Mouse (Mus musculus) CH12.LX (cell line): ENCODE results near the gene Efna3. TPM values are rescaled to one million over a fixed set of nuclear protein-coding genes. Genes with fewer than 3 reads are reported as not detected.

Source experiments
- DNase-seq: peaks from one replicate; pipeline ENCODE4 v3.0.0-alpha.2; 2013; ENCODE audit errors: extremely low read depth
- H3K27ac ChIP-seq: 2 replicates; pipeline ENCODE4 v1.5.1; 2012; ENCODE audit warnings: low read depth, mild to moderate bottlenecking, control low read depth, moderate library complexity; ENCODE audit not compliant: insufficient read depth
- H3K27me3 ChIP-seq: replicated peaks from 2 replicates; pipeline ENCODE3; 2012; ENCODE audit warnings: inconsistent platforms
- H3K36me3 ChIP-seq, 2 experiments: replicated peaks in 1 of 2; 2 replicates each; pipeline versions ENCODE3 to v1.6.1; 2012; ENCODE audit warnings: inconsistent platforms in 1 of 2, low read length in 1 of 2, mild to moderate bottlenecking in 1 of 2, mixed read lengths in 1 of 2, moderate library complexity in 1 of 2; ENCODE audit not compliant: control insufficient read depth in 1 of 2, insufficient read depth in 1 of 2
- H3K4me1 ChIP-seq, 2 experiments: 2 replicates each; pipeline ENCODE4 v1.6.1; 2012; ENCODE audit warnings: inconsistent platforms in 1 of 2, moderate library complexity in 1 of 2; ENCODE audit not compliant: insufficient read depth in 2 of 2, control insufficient read depth in 1 of 2
- H3K4me2 ChIP-seq: 2 replicates; pipeline ENCODE4 v1.6.1; 2012; ENCODE audit warnings: low read depth, mild to moderate bottlenecking, control low read depth; ENCODE audit not compliant: poor library complexity, insufficient read depth, severe bottlenecking
- H3K4me3 ChIP-seq, 3 experiments: fragments of 150-350 bp in 1 of 3; sonication (generic) in 1 of 3; replicated peaks in 1 of 3; 2 replicates each; pipeline versions ENCODE3 to v1.5.1; 2011 to 2012; ENCODE audit warnings: low read depth in 2 of 3, low read length in 2 of 3, mild to moderate bottlenecking in 2 of 3, moderate library complexity in 2 of 3, control low read depth in 1 of 3, improper control_type of control experiment in 1 of 3, inconsistent platforms in 1 of 3, mixed read lengths in 1 of 3; ENCODE audit not compliant: poor library complexity in 1 of 3
- H3K79me2 ChIP-seq: replicated peaks from 2 replicates; pipeline ENCODE4 v1.6.1; 2012; ENCODE audit warnings: mild to moderate bottlenecking, moderate library complexity; ENCODE audit not compliant: control insufficient read depth, poor library complexity, insufficient read depth, severe bottlenecking; ENCODE audit errors: extremely low read depth
- H3K9ac ChIP-seq: 2 replicates; pipeline ENCODE4 v1.6.1; 2012; ENCODE audit warnings: low read depth, mild to moderate bottlenecking, control low read depth, moderate library complexity; ENCODE audit not compliant: insufficient read depth
- H3K9me3 ChIP-seq: replicated peaks from 2 replicates; pipeline ENCODE3; 2012; ENCODE audit warnings: low read length, inconsistent platforms, mixed read lengths
- BHLHE40 ChIP-seq: IDR thresholded peaks from 2 replicates; pipeline ENCODE4 v1.6.1; 2011; ENCODE audit warnings: mild to moderate bottlenecking, low read depth, low read length, improper control_type of control experiment
- CHD1 ChIP-seq: IDR thresholded peaks from 2 replicates; pipeline ENCODE4 v1.6.1; 2012; ENCODE audit warnings: low read depth, low read length, improper control_type of control experiment, inconsistent platforms
- CHD2 ChIP-seq: IDR thresholded peaks from 2 replicates; pipeline ENCODE4 v1.6.1; 2011; ENCODE audit warnings: low read length, improper control_type of control experiment
- CTCF ChIP-seq, 2 experiments: IDR thresholded peaks in 1 of 2; conservative IDR thresholded peaks in 1 of 2; 2 replicates each; pipeline ENCODE4 v1.5.1; 2011 to 2012; ENCODE audit warnings: low read depth in 2 of 2, low read length in 2 of 2, improper control_type of control experiment in 1 of 2, inconsistent platforms in 1 of 2, mild to moderate bottlenecking in 1 of 2, moderate library complexity in 1 of 2
- E2F4 ChIP-seq: IDR thresholded peaks from 2 replicates; pipeline ENCODE4 v1.6.1; 2011; ENCODE audit warnings: low read depth, low read length, improper control_type of control experiment; ENCODE audit not compliant: insufficient replicate concordance
- ELF1 ChIP-seq: IDR thresholded peaks from 2 replicates; pipeline ENCODE4 v1.6.1; 2014; ENCODE audit warnings: low read depth, mild to moderate bottlenecking, inconsistent platforms, low read length, improper control_type of control experiment
- EP300 ChIP-seq: IDR thresholded peaks from 2 replicates; pipeline ENCODE4 v1.6.1; 2011; ENCODE audit warnings: low read length, improper control_type of control experiment
- ETS1 ChIP-seq: conservative IDR thresholded peaks from 2 replicates; pipeline ENCODE4 v1.6.1; 2012; ENCODE audit warnings: low read depth, mild to moderate bottlenecking, inconsistent platforms, low read length, improper control_type of control experiment, moderate library complexity
- GABPA ChIP-seq: IDR thresholded peaks from 2 replicates; pipeline ENCODE4 v1.6.1; 2012; ENCODE audit warnings: low read depth, low read length, improper control_type of control experiment, inconsistent platforms; ENCODE audit not compliant: insufficient replicate concordance
- HCFC1 ChIP-seq: IDR thresholded peaks from 2 replicates; pipeline ENCODE4 v1.6.1; 2012; ENCODE audit warnings: low read depth, mild to moderate bottlenecking, inconsistent platforms, low read length, improper control_type of control experiment
- IRF4 ChIP-seq: IDR thresholded peaks from 2 replicates; pipeline ENCODE4 v1.6.1; 2014; ENCODE audit warnings: low read depth, mild to moderate bottlenecking, inconsistent platforms, low read length, improper control_type of control experiment
- JUN ChIP-seq: IDR thresholded peaks from 2 replicates; pipeline ENCODE4 v1.6.1; 2011; ENCODE audit warnings: low read depth, mild to moderate bottlenecking, low read length, improper control_type of control experiment, moderate library complexity; ENCODE audit not compliant: insufficient read depth
- JUND ChIP-seq: conservative IDR thresholded peaks from 2 replicates; pipeline ENCODE4 v1.6.1; 2011; ENCODE audit warnings: low read depth, low read length, improper control_type of control experiment
- KAT2A ChIP-seq: IDR thresholded peaks from 2 replicates; pipeline ENCODE4 v1.6.1; 2012; ENCODE audit warnings: low read length, improper control_type of control experiment, inconsistent platforms; ENCODE audit not compliant: insufficient replicate concordance
- MAFK ChIP-seq: IDR thresholded peaks from 2 replicates; pipeline ENCODE4 v1.6.1; 2011; ENCODE audit warnings: low read length, improper control_type of control experiment; ENCODE audit not compliant: insufficient replicate concordance
- MAX ChIP-seq: IDR thresholded peaks from 2 replicates; pipeline ENCODE4 v1.6.1; 2011; ENCODE audit warnings: low read length, improper control_type of control experiment
- MAZ ChIP-seq: IDR thresholded peaks from 2 replicates; pipeline ENCODE4 v1.6.1; 2012; ENCODE audit warnings: low read depth, mild to moderate bottlenecking, inconsistent platforms, low read length, improper control_type of control experiment, moderate library complexity
- MEF2A ChIP-seq: IDR thresholded peaks from 2 replicates; pipeline ENCODE4 v1.6.1; 2014; ENCODE audit warnings: low read depth, mild to moderate bottlenecking, inconsistent platforms, low read length, improper control_type of control experiment, borderline replicate concordance
- MXI1 ChIP-seq: IDR thresholded peaks from 2 replicates; pipeline ENCODE4 v1.6.1; 2011; ENCODE audit warnings: mild to moderate bottlenecking, low read depth, low read length, improper control_type of control experiment
- MYC ChIP-seq: IDR thresholded peaks from 2 replicates; pipeline ENCODE4 v1.6.1; 2011; ENCODE audit warnings: low read depth, mild to moderate bottlenecking, improper control_type of control experiment, low read length
- NELFE ChIP-seq: IDR thresholded peaks from 2 replicates; pipeline ENCODE4 v1.6.1; 2011; ENCODE audit warnings: low read depth, low read length, improper control_type of control experiment
- NRF1 ChIP-seq: IDR thresholded peaks from 2 replicates; pipeline ENCODE4 v1.6.1; 2014; ENCODE audit warnings: low read depth, mild to moderate bottlenecking, inconsistent platforms, low read length, improper control_type of control experiment, moderate library complexity
- PAX5 ChIP-seq: IDR thresholded peaks from 2 replicates; pipeline ENCODE4 v1.6.1; 2012; ENCODE audit warnings: low read length, inconsistent platforms, mixed read lengths
- POLR2A ChIP-seq: IDR thresholded peaks from 2 replicates; pipeline ENCODE4 v1.6.1; 2011; ENCODE audit warnings: low read depth, mild to moderate bottlenecking, improper control_type of control experiment, low read length
- POLR2AphosphoS2 ChIP-seq: IDR thresholded peaks from 2 replicates; pipeline ENCODE4 v1.6.1; 2011; ENCODE audit warnings: low read depth, low read length, improper control_type of control experiment
- RAD21 ChIP-seq: IDR thresholded peaks from 2 replicates; pipeline ENCODE4 v1.6.1; 2011; ENCODE audit warnings: low read depth, mild to moderate bottlenecking, low read length, improper control_type of control experiment, moderate library complexity
- RCOR1 ChIP-seq: conservative IDR thresholded peaks from 2 replicates; pipeline ENCODE4 v1.6.1; 2012; ENCODE audit warnings: low read depth, mild to moderate bottlenecking, inconsistent platforms, low read length, improper control_type of control experiment
- SIN3A ChIP-seq: IDR thresholded peaks from 2 replicates; pipeline ENCODE4 v1.6.1; 2012; ENCODE audit warnings: low read length, improper control_type of control experiment, inconsistent platforms
- SMC3 ChIP-seq: IDR thresholded peaks from 2 replicates; pipeline ENCODE4 v1.6.1; 2011; ENCODE audit warnings: low read depth, low read length, improper control_type of control experiment
- TBP ChIP-seq: conservative IDR thresholded peaks from 2 replicates; pipeline ENCODE4 v1.6.1; 2011; ENCODE audit warnings: low read depth, low read length, improper control_type of control experiment
- TCF12 ChIP-seq: IDR thresholded peaks from 2 replicates; pipeline ENCODE4 v1.6.1; 2014; ENCODE audit warnings: low read depth, mild to moderate bottlenecking, inconsistent platforms, low read length, improper control_type of control experiment
- UBTF ChIP-seq: IDR thresholded peaks from 2 replicates; pipeline ENCODE4 v1.6.1; 2012; ENCODE audit warnings: low read depth, mild to moderate bottlenecking, inconsistent platforms, low read length, improper control_type of control experiment, moderate library complexity
- USF1 ChIP-seq: IDR thresholded peaks from 2 replicates; pipeline ENCODE4 v1.6.1; 2014; ENCODE audit warnings: low read depth, mild to moderate bottlenecking, inconsistent platforms, low read length, improper control_type of control experiment
- USF2 ChIP-seq: conservative IDR thresholded peaks from 2 replicates; pipeline ENCODE4 v1.6.1; 2011; ENCODE audit warnings: low read depth, low read length, improper control_type of control experiment
- ZC3H11A ChIP-seq: IDR thresholded peaks from 2 replicates; pipeline ENCODE4 v1.6.1; 2012; ENCODE audit warnings: low read depth, mild to moderate bottlenecking, inconsistent platforms, low read length, improper control_type of control experiment
- ZKSCAN1 ChIP-seq: IDR thresholded peaks from 2 replicates; pipeline ENCODE4 v1.6.1; 2012; ENCODE audit warnings: low read depth, inconsistent platforms, low read length, improper control_type of control experiment, borderline replicate concordance
- ZMIZ1 ChIP-seq: IDR thresholded peaks from 2 replicates; pipeline ENCODE4 v1.6.1; 2012; ENCODE audit warnings: low read depth, mild to moderate bottlenecking, inconsistent platforms, low read length, improper control_type of control experiment
- ZNF384 ChIP-seq: IDR thresholded peaks from 2 replicates; pipeline ENCODE4 v1.6.1; 2012; ENCODE audit warnings: low read depth, low read length, improper control_type of control experiment, inconsistent platforms
- dilution Hi-C: fragments of 300-500 bp; cut with MboI; formaldehyde crosslinking; loops from 2 replicates; pipeline ENCODE4 v1.14.3; 2020; ENCODE audit warnings: low sequenced_read_pairs; ENCODE audit not compliant: extremely low pct_unique_long_range_greater_than_20kb, extremely low pct_ligation_motif_present
- in situ Hi-C: fragments of 300-500 bp; cut with MboI; formaldehyde crosslinking; loops from 3 replicates; pipeline ENCODE4 v1.14.3; 2019; ENCODE audit warnings: low sequenced_read_pairs, low pct_ligation_motif_present, low pct_unique_long_range_greater_than_20kb, mixed read lengths
- polyA plus RNA-seq: library from polyadenylated mRNA; unstranded; fragments of >175 nt; gene quantifications from 2 replicates; pipeline ENCODE4 v1.2.1, GENCODE M21; 2012; ENCODE audit warnings: low read depth; ENCODE audit not compliant: insufficient read length
- total RNA-seq, 2 experiments: library from RNA; depleted of rRNA; stranded (reverse); fragments of 300-350 nt in 1 of 2; fragments of >200 nt in 1 of 2; gene quantifications; 2 replicates each; pipeline ENCODE4 v1.2.3; 2012 to 2014

Efna3 gene
- total and polyA plus RNA-seq, 3 experiments: 0.09 to 0.13 TPM; not detected in 1

- peak overlapping the region; percentile 68 for H3K4me2 ChIP-seq
- dilution Hi-C loops: no loop called here
- H3K27me3 ChIP-seq: peaks cover 7% of the 10 kb centered on the region
- TF ChIP-seq JUND: no peak
- no peak for TF ChIP-seq GABPA
- TF ChIP-seq SMC3: no peak
- peak; percentile 28; the same call in 1 of the 2 replicates for TF ChIP-seq NRF1
- no peak for TF ChIP-seq RAD21
- peak; percentile 61 for TF ChIP-seq POLR2A
- peak; percentile 60; the same call in 1 of the 2 replicates for TF ChIP-seq TCF12
- no peak for TF ChIP-seq RCOR1
- no peak for TF ChIP-seq MYC
- 0 out of 2 replicates have a peak, but pooled peaks have one; percentile 29 for TF ChIP-seq MXI1
- TF ChIP-seq IRF4: no peak
- no peak for TF ChIP-seq ZC3H11A
- TF ChIP-seq ELF1: peak; percentile 21; the same call in 1 of the 2 replicates
- TF ChIP-seq MAX: no peak
- TF ChIP-seq CHD2: 0 out of 2 replicates have a peak, but pooled peaks have one; percentile 27
- peak; percentile 34; the same call in 1 of the 2 replicates for TF ChIP-seq HCFC1
- no peak for TF ChIP-seq PAX5
- TF ChIP-seq MAZ: peak; percentile 74; the same call in 1 of the 2 replicates
- no peak for TF ChIP-seq MAFK
- TF ChIP-seq TBP: no peak
- no peak for TF ChIP-seq ZKSCAN1
- TF ChIP-seq BHLHE40: no peak
- no peak for TF ChIP-seq USF2
- no peak for TF ChIP-seq UBTF
- TF ChIP-seq E2F4: no peak
- TF ChIP-seq ZMIZ1: peak; percentile 80
- TF ChIP-seq CTCF (conservative IDR thresholded peaks at IDR 0.05 in 1 of 2, IDR thresholded peaks at IDR 0.05 in 1 of 2; ENCODE audit: low read depth in 2 of 2, low read length in 2 of 2): no peak
- peak; percentile 32; the same call in 1 of the 2 replicates for TF ChIP-seq SIN3A
- TF ChIP-seq CHD1: no peak
- TF ChIP-seq JUN: no peak
- no peak for TF ChIP-seq ZNF384
- no peak for TF ChIP-seq EP300
- no peak; the same call in 1 of the 2 replicates for TF ChIP-seq NELFE
- TF ChIP-seq POLR2AphosphoS2: no peak
- 0 out of 2 replicates have a peak, but pooled peaks have one; percentile 30 for TF ChIP-seq MEF2A
- no peak for TF ChIP-seq ETS1
- TF ChIP-seq USF1: no peak
- TF ChIP-seq KAT2A: no peak
- H3K4me3 ChIP-seq: peak overlapping the region; percentile 51 to 54 (median 51)
- H3K27ac ChIP-seq: no peak overlapping the region
- no peaks in the 10 kb centered on the region for H3K9me3 ChIP-seq
- H3K79me2 ChIP-seq: no peaks in the 10 kb centered on the region
- peaks cover 13 to 26% of the 10 kb centered on the region in 2 experiments for H3K4me1 ChIP-seq
- peak overlapping the region; percentile 66 for H3K9ac ChIP-seq
- in situ Hi-C loops: no loop called here
- H3K36me3 ChIP-seq: no peaks in the 10 kb centered on the region
- DNase-seq: peak; percentile 75
These were observed 43.4 kb downstream of the Efna3 start for GRCm38 (mm10) chr3:89279153-89279890.
